Mouse (Mus musculus) CH12.LX (cell line): ENCODE measurements around the gene Ttc23l. TPM values are rescaled to one million over a fixed set of nuclear protein-coding genes. Genes with fewer than 3 reads are reported as not detected.
A peak's percentile ranks its signal among the peaks of the same experiment; 100 is the strongest.

Experiments used
- DNase-seq: peaks from one replicate; pipeline ENCODE4 v3.0.0-alpha.2; 2013; ENCODE audit errors: extremely low read depth
- H3K27ac ChIP-seq: 2 replicates; pipeline ENCODE4 v1.5.1; 2012; ENCODE audit warnings: low read depth, mild to moderate bottlenecking, control low read depth, moderate library complexity; ENCODE audit not compliant: insufficient read depth
- H3K27me3 ChIP-seq: replicated peaks from 2 replicates; pipeline ENCODE3; 2012; ENCODE audit warnings: inconsistent platforms
- H3K36me3 ChIP-seq, 2 experiments: replicated peaks in 1 of 2; 2 replicates each; pipeline versions ENCODE3 to v1.6.1; 2012; ENCODE audit warnings: inconsistent platforms in 1 of 2, low read length in 1 of 2, mild to moderate bottlenecking in 1 of 2, mixed read lengths in 1 of 2, moderate library complexity in 1 of 2; ENCODE audit not compliant: control insufficient read depth in 1 of 2, insufficient read depth in 1 of 2
- H3K4me1 ChIP-seq, 2 experiments: 2 replicates each; pipeline ENCODE4 v1.6.1; 2012; ENCODE audit warnings: inconsistent platforms in 1 of 2, moderate library complexity in 1 of 2; ENCODE audit not compliant: insufficient read depth in 2 of 2, control insufficient read depth in 1 of 2
- H3K4me2 ChIP-seq: 2 replicates; pipeline ENCODE4 v1.6.1; 2012; ENCODE audit warnings: low read depth, mild to moderate bottlenecking, control low read depth; ENCODE audit not compliant: poor library complexity, insufficient read depth, severe bottlenecking
- H3K4me3 ChIP-seq, 3 experiments: fragments of 150-350 bp in 1 of 3; sonication (generic) in 1 of 3; replicated peaks in 1 of 3; 2 replicates each; pipeline versions ENCODE3 to v1.5.1; 2011 to 2012; ENCODE audit warnings: low read depth in 2 of 3, low read length in 2 of 3, mild to moderate bottlenecking in 2 of 3, moderate library complexity in 2 of 3, control low read depth in 1 of 3, improper control_type of control experiment in 1 of 3, inconsistent platforms in 1 of 3, mixed read lengths in 1 of 3; ENCODE audit not compliant: poor library complexity in 1 of 3
- H3K79me2 ChIP-seq: replicated peaks from 2 replicates; pipeline ENCODE4 v1.6.1; 2012; ENCODE audit warnings: mild to moderate bottlenecking, moderate library complexity; ENCODE audit not compliant: control insufficient read depth, poor library complexity, insufficient read depth, severe bottlenecking; ENCODE audit errors: extremely low read depth
- H3K9ac ChIP-seq: 2 replicates; pipeline ENCODE4 v1.6.1; 2012; ENCODE audit warnings: low read depth, mild to moderate bottlenecking, control low read depth, moderate library complexity; ENCODE audit not compliant: insufficient read depth
- H3K9me3 ChIP-seq: replicated peaks from 2 replicates; pipeline ENCODE3; 2012; ENCODE audit warnings: low read length, inconsistent platforms, mixed read lengths
- CHD2 ChIP-seq: IDR thresholded peaks from 2 replicates; pipeline ENCODE4 v1.6.1; 2011; ENCODE audit warnings: low read length, improper control_type of control experiment
- CTCF ChIP-seq, 2 experiments: IDR thresholded peaks in 1 of 2; conservative IDR thresholded peaks in 1 of 2; 2 replicates each; pipeline ENCODE4 v1.5.1; 2011 to 2012; ENCODE audit warnings: low read depth in 2 of 2, low read length in 2 of 2, improper control_type of control experiment in 1 of 2, inconsistent platforms in 1 of 2, mild to moderate bottlenecking in 1 of 2, moderate library complexity in 1 of 2
- E2F4 ChIP-seq: IDR thresholded peaks from 2 replicates; pipeline ENCODE4 v1.6.1; 2011; ENCODE audit warnings: low read depth, low read length, improper control_type of control experiment; ENCODE audit not compliant: insufficient replicate concordance
- ELF1 ChIP-seq: IDR thresholded peaks from 2 replicates; pipeline ENCODE4 v1.6.1; 2014; ENCODE audit warnings: low read depth, mild to moderate bottlenecking, inconsistent platforms, low read length, improper control_type of control experiment
- GABPA ChIP-seq: IDR thresholded peaks from 2 replicates; pipeline ENCODE4 v1.6.1; 2012; ENCODE audit warnings: low read depth, low read length, improper control_type of control experiment, inconsistent platforms; ENCODE audit not compliant: insufficient replicate concordance
- JUND ChIP-seq: conservative IDR thresholded peaks from 2 replicates; pipeline ENCODE4 v1.6.1; 2011; ENCODE audit warnings: low read depth, low read length, improper control_type of control experiment
- KAT2A ChIP-seq: IDR thresholded peaks from 2 replicates; pipeline ENCODE4 v1.6.1; 2012; ENCODE audit warnings: low read length, improper control_type of control experiment, inconsistent platforms; ENCODE audit not compliant: insufficient replicate concordance
- MAX ChIP-seq: IDR thresholded peaks from 2 replicates; pipeline ENCODE4 v1.6.1; 2011; ENCODE audit warnings: low read length, improper control_type of control experiment
- MAZ ChIP-seq: IDR thresholded peaks from 2 replicates; pipeline ENCODE4 v1.6.1; 2012; ENCODE audit warnings: low read depth, mild to moderate bottlenecking, inconsistent platforms, low read length, improper control_type of control experiment, moderate library complexity
- MXI1 ChIP-seq: IDR thresholded peaks from 2 replicates; pipeline ENCODE4 v1.6.1; 2011; ENCODE audit warnings: mild to moderate bottlenecking, low read depth, low read length, improper control_type of control experiment
- MYC ChIP-seq: IDR thresholded peaks from 2 replicates; pipeline ENCODE4 v1.6.1; 2011; ENCODE audit warnings: low read depth, mild to moderate bottlenecking, improper control_type of control experiment, low read length
- NELFE ChIP-seq: IDR thresholded peaks from 2 replicates; pipeline ENCODE4 v1.6.1; 2011; ENCODE audit warnings: low read depth, low read length, improper control_type of control experiment
- POLR2A ChIP-seq: IDR thresholded peaks from 2 replicates; pipeline ENCODE4 v1.6.1; 2011; ENCODE audit warnings: low read depth, mild to moderate bottlenecking, improper control_type of control experiment, low read length
- RAD21 ChIP-seq: IDR thresholded peaks from 2 replicates; pipeline ENCODE4 v1.6.1; 2011; ENCODE audit warnings: low read depth, mild to moderate bottlenecking, low read length, improper control_type of control experiment, moderate library complexity
- SIN3A ChIP-seq: IDR thresholded peaks from 2 replicates; pipeline ENCODE4 v1.6.1; 2012; ENCODE audit warnings: low read length, improper control_type of control experiment, inconsistent platforms
- TBP ChIP-seq: conservative IDR thresholded peaks from 2 replicates; pipeline ENCODE4 v1.6.1; 2011; ENCODE audit warnings: low read depth, low read length, improper control_type of control experiment
- TCF12 ChIP-seq: IDR thresholded peaks from 2 replicates; pipeline ENCODE4 v1.6.1; 2014; ENCODE audit warnings: low read depth, mild to moderate bottlenecking, inconsistent platforms, low read length, improper control_type of control experiment
- UBTF ChIP-seq: IDR thresholded peaks from 2 replicates; pipeline ENCODE4 v1.6.1; 2012; ENCODE audit warnings: low read depth, mild to moderate bottlenecking, inconsistent platforms, low read length, improper control_type of control experiment, moderate library complexity
- USF1 ChIP-seq: IDR thresholded peaks from 2 replicates; pipeline ENCODE4 v1.6.1; 2014; ENCODE audit warnings: low read depth, mild to moderate bottlenecking, inconsistent platforms, low read length, improper control_type of control experiment
- ZMIZ1 ChIP-seq: IDR thresholded peaks from 2 replicates; pipeline ENCODE4 v1.6.1; 2012; ENCODE audit warnings: low read depth, mild to moderate bottlenecking, inconsistent platforms, low read length, improper control_type of control experiment
- dilution Hi-C: fragments of 300-500 bp; cut with MboI; formaldehyde crosslinking; loops from 2 replicates; pipeline ENCODE4 v1.14.3; 2020; ENCODE audit warnings: low sequenced_read_pairs; ENCODE audit not compliant: extremely low pct_unique_long_range_greater_than_20kb, extremely low pct_ligation_motif_present
- in situ Hi-C: fragments of 300-500 bp; cut with MboI; formaldehyde crosslinking; loops from 3 replicates; pipeline ENCODE4 v1.14.3; 2019; ENCODE audit warnings: low sequenced_read_pairs, low pct_ligation_motif_present, low pct_unique_long_range_greater_than_20kb, mixed read lengths
- polyA plus RNA-seq: library from polyadenylated mRNA; unstranded; fragments of >175 nt; gene quantifications from 2 replicates; pipeline ENCODE4 v1.2.1, GENCODE M21; 2012; ENCODE audit warnings: low read depth; ENCODE audit not compliant: insufficient read length
- total RNA-seq, 2 experiments: library from RNA; depleted of rRNA; stranded (reverse); fragments of 300-350 nt in 1 of 2; fragments of >200 nt in 1 of 2; gene quantifications; 2 replicates each; pipeline ENCODE4 v1.2.3; 2012 to 2014

The Ttc23l gene
- total and polyA plus RNA-seq, 3 experiments, result 0.15 to 0.31 TPM; not detected in 1

GRCm38 (mm10) chr15:10487246-10487645 is 71.2 kb downstream of the Ttc23l start:
- Histone ChIP-seq H3K9me3 (no peaks in the 10 kb centered on the region), H3K79me2 (peaks cover 48% of the 10 kb centered on the region), H3K36me3 (peaks cover 37 to 56% of the 10 kb centered on the region in 2 experiments), H3K4me3 (peak overlapping the region; percentile 54 to 99 (median 75)), H3K4me1 (peaks cover 0 to 47% of the 10 kb centered on the region in 2 experiments; a peak in 3 of 4 replicates), H3K27ac (no peak overlapping the region), H3K27me3 (no peaks in the 10 kb centered on the region), H3K4me2 (peak overlapping the region; percentile 82), H3K9ac (peak overlapping the region; percentile 86)
- peak; percentile 48 for DNase-seq
- in situ Hi-C loops, result loop anchor here (25.0 kb wide), 1 partner anchor 900 kb away; the partner anchor contains the start of gene Tars
- TF ChIP-seq POLR2A, result peak; percentile 38; the same call in 1 of the 2 replicates
- no peak for TF ChIP-seq ELF1
- TF ChIP-seq MXI1, result peak; percentile 80; the same call in 1 of the 2 replicates
- peak; percentile 85 for TF ChIP-seq MAX
- TF ChIP-seq SIN3A, result peak; percentile 67
- no peak for TF ChIP-seq ZMIZ1
- TF ChIP-seq E2F4, result no peak
- no peak for TF ChIP-seq CHD2
- TF ChIP-seq GABPA, result no peak
- TF ChIP-seq TBP, result 0 out of 2 replicates have a peak, but pooled peaks have one; percentile 19
- peak; percentile 50; the same call in 1 of the 2 replicates for TF ChIP-seq NELFE
- TF ChIP-seq CTCF (conservative IDR thresholded peaks at IDR 0.05 in 1 of 2, IDR thresholded peaks at IDR 0.05 in 1 of 2; ENCODE audit: low read depth in 2 of 2, low read length in 2 of 2), result peak in 1 of 2 experiments; percentile 55; a peak in 2 of 4 replicates
- no peak for TF ChIP-seq UBTF
- peak; percentile 97 for TF ChIP-seq MYC
- TF ChIP-seq RAD21, result peak; percentile 12
- dilution Hi-C loops, result no loop called here

GRCm38 (mm10) chr15:10486365-10486839 is 72.1 kb downstream of the Ttc23l start:
- peaks cover 54% of the 10 kb centered on the region for H3K79me2 ChIP-seq
- H3K36me3 ChIP-seq, result peaks cover 39 to 54% of the 10 kb centered on the region in 2 experiments
- dilution Hi-C loops, result no loop called here
- H3K4me3 ChIP-seq, result peak overlapping the region; percentile 75 to 99 (median 97)
- H3K9ac ChIP-seq, result peak overlapping the region; percentile 86
- peak overlapping the region; percentile 82; the same call in 1 of the 2 replicates for H3K4me2 ChIP-seq
- TF ChIP-seq KAT2A (no peak), MAX (peak; percentile 74), JUND (no peak), MAZ (no peak), UBTF (no peak), TCF12 (no peak), MYC (peak; percentile 79), RAD21 (no peak), USF1 (no peak)
- TF ChIP-seq, all 38 proteins: peak for 2
- peak; percentile 29 for DNase-seq
- Histone ChIP-seq H3K27ac (peak overlapping the region; percentile 49; the same call in 1 of the 2 replicates), H3K9me3 (no peaks in the 10 kb centered on the region), H3K27me3 (no peaks in the 10 kb centered on the region), H3K4me1 (peaks cover 0 to 47% of the 10 kb centered on the region in 2 experiments; a peak in 3 of 4 replicates)
- in situ Hi-C loops, result loop anchor here (25.0 kb wide), 1 partner anchor 901 kb away; the partner anchor contains the start of gene Tars
